17 mouse cellular contexts compared by ENCODE assay signal in the genomic region with DNA sequence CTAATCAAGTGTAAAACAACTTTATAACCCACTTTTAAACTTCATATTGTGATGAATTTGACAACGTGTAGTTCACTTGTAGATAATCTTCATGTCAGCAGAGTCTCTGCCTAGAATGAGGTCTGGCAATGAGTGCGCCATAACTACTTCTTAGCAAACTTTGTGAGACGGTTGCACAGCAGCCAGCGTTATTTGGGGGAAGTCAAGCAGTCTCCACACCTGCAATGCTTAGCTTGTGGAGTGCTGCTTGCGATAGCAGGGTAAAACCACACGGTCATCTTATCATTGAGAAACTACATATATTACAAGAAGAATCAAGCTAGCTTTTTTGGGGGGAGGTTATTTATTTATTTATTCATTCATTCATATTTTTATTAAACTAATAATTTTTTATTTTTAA. TPM values are rescaled to one million over a fixed set of nuclear protein-coding genes. Genes with fewer than 3 reads are reported as not detected.
"Had no signal": no experiment of that assay in that cellular context is flagged by ENCODE, and none has a peak within 500 bp of the region (broad histone marks: within the 10 kb centered on the region; RNA-seq: fewer than 3 reads in every experiment).

No protein-coding gene starts in this region.

- H3K4me3 ChIP-seq: midbrain, embryonic 10.5 days; midbrain, embryonic 12.5 days; neural tube, embryonic 12.5 days; stomach, embryonic 15.5 days had no signal

- H3K36me3 ChIP-seq: midbrain, embryonic 10.5 days; midbrain, embryonic 12.5 days; neural tube, embryonic 12.5 days; stomach, embryonic 15.5 days had no signal

- H3K9ac ChIP-seq: lung, embryonic 14.5 days; midbrain, embryonic 12.5 days; neural tube, embryonic 12.5 days; stomach, embryonic 15.5 days had no signal

- H3K9me3 ChIP-seq: midbrain, embryonic 10.5 days; midbrain, embryonic 12.5 days; neural tube, embryonic 12.5 days; stomach, embryonic 15.5 days had no signal

- H3K4me1 ChIP-seq: midbrain, embryonic 10.5 days; midbrain, embryonic 12.5 days; neural tube, embryonic 12.5 days; stomach, embryonic 15.5 days had no signal

- H3K4me2 ChIP-seq: lung, embryonic 14.5 days; midbrain, embryonic 12.5 days; neural tube, embryonic 12.5 days; stomach, embryonic 15.5 days had no signal

- H3K27me3 ChIP-seq: midbrain, embryonic 12.5 days; neural tube, embryonic 12.5 days; stomach, embryonic 15.5 days had no signal

- DNase-seq: lung, adult 18-20 months; lung, embryonic 14.5 days; lung, postnatal 10 days; lung, postnatal 4 days; midbrain, embryonic 14.5 days; right cerebral cortex, postnatal 14 days; thymus, adult 2 months; thymus, postnatal 25 days; thymus, postnatal 4 days had no signal

- H3K27ac ChIP-seq: midbrain, embryonic 10.5 days; midbrain, embryonic 12.5 days; neural tube, embryonic 12.5 days; stomach, embryonic 15.5 days; stomach, postnatal 0 days had no signal

RNA-seq across cellular contexts. Expression of a gene that starts 42.0 kb away (rescaled TPM):
- total RNA-seq: megakaryocyte-erythroid progenitor cell, adult 5-6 weeks; monocyte, adult 5-6 weeks; neutrophil, adult 5-6 weeks had no signal
